Mouse (Mus musculus) lung, embryonic 16.5 days (tissue): ENCODE measurements around the gene Akt2. TPM values are rescaled to one million over a fixed set of nuclear protein-coding genes. Genes with fewer than 3 reads are reported as not detected.

Experiments
- ATAC-seq: fragments of 200-750 bp; cut with Nextera tagmentation; 2 replicates; pipeline ENCODE4 v1.8.0; 2017; ENCODE audit warnings: low read depth, mild to moderate bottlenecking, moderate library complexity
- H3K27ac ChIP-seq: fragments of 300-500 bp; sonication (generic); 2 replicates; pipeline ENCODE4 v1.5.1; 2014; ENCODE audit warnings: mild to moderate bottlenecking, control low read depth, low read length
- H3K27me3 ChIP-seq: fragments of 300-500 bp; sonication (generic); 2 replicates; pipeline ENCODE4 v1.6.1; 2014; ENCODE audit warnings: low read depth, low read length, mixed read lengths; ENCODE audit not compliant: control insufficient read depth, insufficient read depth
- H3K36me3 ChIP-seq: fragments of 300-500 bp; sonication (generic); 2 replicates; pipeline ENCODE4 v1.6.1; 2014; ENCODE audit warnings: low read length; ENCODE audit not compliant: control insufficient read depth, insufficient read depth
- H3K4me1 ChIP-seq: fragments of 300-500 bp; sonication (generic); replicated peaks from 2 replicates; pipeline ENCODE4 v1.6.1; 2014; ENCODE audit warnings: low read length, mixed read lengths; ENCODE audit not compliant: control insufficient read depth, insufficient read depth
- H3K4me2 ChIP-seq: fragments of 300-500 bp; sonication (generic); 2 replicates; pipeline ENCODE4 v1.6.1; 2014; ENCODE audit warnings: low read depth, low read length, control low read depth
- H3K4me3 ChIP-seq: fragments of 300-500 bp; sonication (generic); 2 replicates; pipeline ENCODE4 v1.5.1; 2014; ENCODE audit warnings: mild to moderate bottlenecking, low read length, control low read depth
- H3K9ac ChIP-seq: fragments of 300-500 bp; sonication (generic); 2 replicates; pipeline ENCODE4 v1.6.1; 2014; ENCODE audit warnings: low read length, control low read depth
- H3K9me3 ChIP-seq: fragments of 300-500 bp; sonication (generic); 2 replicates; pipeline ENCODE4 v1.6.1; 2016; ENCODE audit warnings: low read length; ENCODE audit not compliant: control insufficient read depth
- WGBS: fragments of 180-500 bp; shearing (Covaris S2); extraction: QIAGEN DNeasy Blood & Tissue Kit; methylation state at CpG from one replicate; pipeline ENCODE4 v1.1.7; 2014; 5-methylcytosine and 5-hydroxymethylcytosine counted together
- polyA plus RNA-seq: library from polyadenylated mRNA; unstranded; fragments of >200 nt; fragmentation: Nextera tagmentation; extraction: Ambion mirVana; gene quantifications from 2 replicates; pipeline ENCODE4 v1.2.1, GENCODE M21; 2015

The Akt2 gene
- polyA plus RNA-seq, 1 experiment from 2014 or later: 89.4 TPM

- peaks cover 2% of the 10 kb centered on the region for H3K27me3 ChIP-seq
- H3K36me3 ChIP-seq: no peaks in the 10 kb centered on the region
- H3K9ac ChIP-seq: no peak overlapping the region
- H3K9me3 ChIP-seq: no peaks in the 10 kb centered on the region
- 83% methylated on average over 6 of the region's 6 CpGs for WGBS
- H3K4me2 ChIP-seq: no peak overlapping the region
- no peak overlapping the region for H3K27ac ChIP-seq
- no peaks in the 10 kb centered on the region for H3K4me1 ChIP-seq
- no peak for ATAC-seq
- no peak overlapping the region for H3K4me3 ChIP-seq
These were observed 56.1 kb downstream of the Akt2 start for GRCm38 (mm10) chr7:27647281-27648002.

GRCm38 (mm10) chr7:27649723-27650122 is 58.4 kb downstream of the Akt2 start:
- H3K27me3 ChIP-seq: peaks cover 24% of the 10 kb centered on the region
- WGBS: 66% methylated on average over 11 of the region's 11 CpGs
- no peaks in the 10 kb centered on the region for H3K36me3 ChIP-seq
- no peak overlapping the region for H3K4me2 ChIP-seq
- peak; percentile 51; the same call in 1 of the 2 replicates for ATAC-seq
- no peak overlapping the region for H3K27ac ChIP-seq
- H3K9ac ChIP-seq: no peak overlapping the region
- no peak overlapping the region for H3K4me3 ChIP-seq
- H3K4me1 ChIP-seq: peaks cover 6% of the 10 kb centered on the region; the same call in 1 of the 2 replicates
- H3K9me3 ChIP-seq: no peaks in the 10 kb centered on the region

- Histone ChIP-seq H3K27ac (no peak overlapping the region), H3K9ac (no peak overlapping the region), H3K4me3 (no peak overlapping the region), H3K4me2 (peak overlapping the region; percentile 29; the same call in 1 of the 2 replicates), H3K4me1 (peaks cover 6% of the 10 kb centered on the region; the same call in 1 of the 2 replicates), H3K9me3 (no peaks in the 10 kb centered on the region), H3K36me3 (no peaks in the 10 kb centered on the region), H3K27me3 (peaks cover 36% of the 10 kb centered on the region)
- WGBS: 6% methylated on average over 10 of the region's 10 CpGs
- peak; percentile 41; the same call in 1 of the 2 replicates for ATAC-seq
These were observed 59.6 kb downstream of the Akt2 start for GRCm38 (mm10) chr7:27650949-27651348.

- Histone ChIP-seq H3K9me3 (no peaks in the 10 kb centered on the region), H3K27me3 (peaks cover 49% of the 10 kb centered on the region), H3K36me3 (no peaks in the 10 kb centered on the region; the same call in 1 of the 2 replicates), H3K4me2 (peak within 1 kb of the TSS; percentile 41), H3K4me1 (peaks cover 6% of the 10 kb centered on the region; the same call in 1 of the 2 replicates), H3K4me3 (peak within 1 kb of the TSS; percentile 29), H3K27ac (no peak within 1 kb of the TSS), H3K9ac (no peak within 1 kb of the TSS)
- 3% methylated on average over 51 of the region's 62 CpGs for WGBS
- ATAC-seq: peak; percentile 59
These were observed 62.5 kb downstream of the Akt2 start, which contains the start of gene Ttc9b for GRCm38 (mm10) chr7:27653681-27654437. Gene Ttc9b (plus strand): TSS chr7:27653915.

GRCm38 (mm10) chr7:27654607-27655276 is 63.4 kb downstream of the Akt2 start:
- Histone ChIP-seq H3K4me1 (peaks cover 6% of the 10 kb centered on the region; the same call in 1 of the 2 replicates), H3K4me3 (no peak overlapping the region), H3K9me3 (no peaks in the 10 kb centered on the region), H3K27ac (no peak overlapping the region), H3K36me3 (no peaks in the 10 kb centered on the region; the same call in 1 of the 2 replicates), H3K4me2 (no peak overlapping the region), H3K9ac (no peak overlapping the region), H3K27me3 (peaks cover 52% of the 10 kb centered on the region)
- WGBS: 54% methylated on average over 20 of the region's 20 CpGs
- no peak for ATAC-seq

- no peak overlapping the region for H3K4me3 ChIP-seq
- H3K4me1 ChIP-seq: peaks cover 6% of the 10 kb centered on the region; the same call in 1 of the 2 replicates
- H3K9ac ChIP-seq: no peak overlapping the region
- WGBS: 35% methylated on average over 11 of the region's 11 CpGs
- no peak overlapping the region for H3K4me2 ChIP-seq
- peaks cover 52% of the 10 kb centered on the region for H3K27me3 ChIP-seq
- no peaks in the 10 kb centered on the region for H3K9me3 ChIP-seq
- no peaks in the 10 kb centered on the region; the same call in 1 of the 2 replicates for H3K36me3 ChIP-seq
- no peak overlapping the region for H3K27ac ChIP-seq
- ATAC-seq: no peak
These were observed 64.2 kb downstream of the Akt2 start for GRCm38 (mm10) chr7:27655545-27655944.

- Histone ChIP-seq H3K4me2 (no peak overlapping the region), H3K36me3 (no peaks in the 10 kb centered on the region; the same call in 1 of the 2 replicates), H3K4me3 (no peak overlapping the region), H3K4me1 (peaks cover 6% of the 10 kb centered on the region; the same call in 1 of the 2 replicates), H3K27ac (no peak overlapping the region), H3K9ac (no peak overlapping the region), H3K27me3 (peaks cover 52% of the 10 kb centered on the region), H3K9me3 (no peaks in the 10 kb centered on the region)
- WGBS: 87% methylated on average over 16 of the region's 16 CpGs
- no peak for ATAC-seq
These were observed 65.2 kb downstream of the Akt2 start for GRCm38 (mm10) chr7:27656600-27656999.

- Histone ChIP-seq H3K36me3 (no peaks in the 10 kb centered on the region; the same call in 1 of the 2 replicates), H3K27ac (no peak overlapping the region), H3K27me3 (peaks cover 46% of the 10 kb centered on the region), H3K9ac (no peak overlapping the region), H3K9me3 (no peaks in the 10 kb centered on the region), H3K4me3 (no peak overlapping the region), H3K4me2 (no peak overlapping the region), H3K4me1 (peaks cover 6% of the 10 kb centered on the region; the same call in 1 of the 2 replicates)
- ATAC-seq: no peak
- WGBS: 32% methylated on average over 45 of the region's 53 CpGs
These were observed 66.6 kb downstream of the Akt2 start for GRCm38 (mm10) chr7:27657824-27658395.
